Mouse (Mus musculus) limb, embryonic 14.5 days (tissue): ENCODE results near the gene Dio1. TPM values are rescaled to one million over a fixed set of nuclear protein-coding genes. Genes with fewer than 3 reads are reported as not detected.

Source experiments
- ATAC-seq: fragments of 200-750 bp; cut with Nextera tagmentation; 2 replicates; pipeline ENCODE4 v1.8.0; 2017; ENCODE audit warnings: low read depth, moderate number of reproducible peaks, moderate TSS enrichment; ENCODE audit not compliant: low FRiP score
- DNase-seq: peaks from one replicate; pipeline ENCODE4 v3.0.0-alpha.2; 2015; ENCODE audit warnings: low spot score
- H3K27ac ChIP-seq: fragments of 300-500 bp; sonication (generic); replicated peaks from 2 replicates; pipeline ENCODE4 v1.5.1; 2014; ENCODE audit warnings: low read depth, mild to moderate bottlenecking, low read length, moderate library complexity, mixed read lengths
- H3K27me3 ChIP-seq: fragments of 300-500 bp; sonication (generic); 2 replicates; pipeline ENCODE4 v1.6.1; 2014; ENCODE audit warnings: low read length, mixed read lengths; ENCODE audit not compliant: control insufficient read depth, insufficient read depth
- H3K36me3 ChIP-seq: fragments of 300-500 bp; sonication (generic); 2 replicates; pipeline ENCODE4 v1.6.1; 2014; ENCODE audit warnings: mild to moderate bottlenecking, low read length, moderate library complexity, mixed read lengths; ENCODE audit not compliant: control insufficient read depth, insufficient read depth
- H3K4me1 ChIP-seq: fragments of 300-500 bp; sonication (generic); 2 replicates; pipeline ENCODE4 v1.6.1; 2014; ENCODE audit warnings: antibody characterized with exemption, low read length, mixed read lengths; ENCODE audit not compliant: control insufficient read depth, insufficient read depth
- H3K4me2 ChIP-seq: fragments of 300-500 bp; sonication (generic); replicated peaks from 2 replicates; pipeline ENCODE4 v1.6.1; 2014; ENCODE audit warnings: low read depth, mild to moderate bottlenecking, low read length, moderate library complexity; ENCODE audit not compliant: severe bottlenecking
- H3K4me3 ChIP-seq: fragments of 300-500 bp; sonication (generic); replicated peaks from 2 replicates; pipeline ENCODE4 v1.5.1; 2014; ENCODE audit warnings: low read length
- H3K9ac ChIP-seq: fragments of 300-500 bp; sonication (generic); 2 replicates; pipeline ENCODE4 v1.6.1; 2014; ENCODE audit warnings: mild to moderate bottlenecking, low read depth, low read length, moderate library complexity; ENCODE audit not compliant: severe bottlenecking
- H3K9me3 ChIP-seq: fragments of 300-500 bp; sonication (generic); 2 replicates; pipeline ENCODE4 v1.6.1; 2016; ENCODE audit warnings: low read length; ENCODE audit not compliant: control insufficient read depth
- POLR2A ChIP-seq: fragments of 200-500 bp; IDR thresholded peaks from 2 replicates; pipeline ENCODE4 v1.8.0; 2012; ENCODE audit warnings: inconsistent platforms, mild to moderate bottlenecking, moderate library complexity, borderline replicate concordance; ENCODE audit not compliant: insufficient read depth, insufficient read length; ENCODE audit errors: extremely low read depth
- WGBS: fragments of 180-500 bp; shearing (Covaris S2); extraction: QIAGEN DNeasy Blood & Tissue Kit; methylation state at CpG from one replicate; pipeline ENCODE4 v1.1.7; 2014; 5-methylcytosine and 5-hydroxymethylcytosine counted together
- polyA plus RNA-seq, 2 experiments: library from polyadenylated mRNA; depleted of rRNA in 1 of 2; stranded (reverse) in 1 of 2; unstranded in 1 of 2; fragments of >200 nt; fragmentation: Nextera tagmentation in 1 of 2; extraction: Ambion mirVana in 1 of 2; gene quantifications; 2 replicates each; pipeline versions ENCODE4 v1.2.1 to v1.2.3; 2012 to 2014

Dio1 gene
- polyA plus RNA-seq, 2 experiments = 0.09 TPM; not detected in 1

GRCm38 (mm10) chr4:107318646-107319045 is 11.7 kb upstream of the Dio1 start:
- peaks cover 61% of the 10 kb centered on the region for H3K36me3 ChIP-seq
- DNase-seq (no peak), ATAC-seq (no peak)
- no peaks in the 10 kb centered on the region for H3K27me3 ChIP-seq
- no peak overlapping the region for H3K27ac ChIP-seq
- 74% methylated on average over 7 of the region's 8 CpGs for WGBS
- H3K4me3 ChIP-seq = no peak overlapping the region
- no peak overlapping the region for H3K9ac ChIP-seq
- no peak overlapping the region for H3K4me2 ChIP-seq
- TF ChIP-seq POLR2A = no peak
- no peaks in the 10 kb centered on the region for H3K9me3 ChIP-seq
- H3K4me1 ChIP-seq = peaks cover 6% of the 10 kb centered on the region

- H3K9ac ChIP-seq = peak overlapping the region; percentile 48
- peak overlapping the region; percentile 57 for H3K4me2 ChIP-seq
- H3K4me3 ChIP-seq = peak overlapping the region; percentile 65
- H3K36me3 ChIP-seq = peaks cover 28% of the 10 kb centered on the region
- DNase-seq (no peak), ATAC-seq (no peak; the same call in 1 of the 2 replicates)
- H3K27ac ChIP-seq = no peak overlapping the region
- TF ChIP-seq POLR2A = no peak
- H3K4me1 ChIP-seq = peaks cover 10% of the 10 kb centered on the region
- 14% methylated on average over 7 of the region's 7 CpGs for WGBS
- no peaks in the 10 kb centered on the region for H3K27me3 ChIP-seq
- no peaks in the 10 kb centered on the region for H3K9me3 ChIP-seq
These were observed 7.5 kb upstream of the Dio1 start for GRCm38 (mm10) chr4:107314479-107314805.

GRCm38 (mm10) chr4:107313690-107314478 is 6.9 kb upstream of the Dio1 start, which contains the start of gene Yipf1:
Gene Yipf1, plus strand, starts transcription at chr4:107314363.
- ATAC-seq (peak; percentile 95), DNase-seq (peak; percentile 93)
- peak within 1 kb of the TSS; percentile 48 for H3K9ac ChIP-seq
- H3K4me3 ChIP-seq = peak within 1 kb of the TSS; percentile 65
- peak within 1 kb of the TSS; percentile 57 for H3K4me2 ChIP-seq
- 0 out of 2 replicates have a peak, but pooled peaks have one; percentile 29 for TF ChIP-seq POLR2A
- peaks cover 23% of the 10 kb centered on the region for H3K36me3 ChIP-seq
- no peaks in the 10 kb centered on the region for H3K9me3 ChIP-seq
- 2% methylated on average over 29 of the region's 29 CpGs for WGBS
- no peak within 1 kb of the TSS; the same call in 1 of the 2 replicates for H3K27ac ChIP-seq
- peaks cover 10% of the 10 kb centered on the region for H3K4me1 ChIP-seq
- no peaks in the 10 kb centered on the region for H3K27me3 ChIP-seq

- Histone ChIP-seq H3K4me3 (no peak overlapping the region), H3K4me2 (no peak overlapping the region), H3K36me3 (no peaks in the 10 kb centered on the region), H3K9ac (no peak overlapping the region), H3K4me1 (0 out of 2 replicates have a peak, but pooled peaks cover 2% of the 10 kb centered on the region), H3K9me3 (no peaks in the 10 kb centered on the region), H3K27ac (no peak overlapping the region), H3K27me3 (no peaks in the 10 kb centered on the region)
- TF ChIP-seq POLR2A = no peak
- ATAC-seq (no peak), DNase-seq (no peak)
- WGBS = 66% methylated on average over 3 of the region's 3 CpGs
These were observed 3.4 kb downstream of the Dio1 start for GRCm38 (mm10) chr4:107303531-107303930.

- H3K27ac ChIP-seq = no peak overlapping the region
- TF ChIP-seq POLR2A = no peak
- no peak overlapping the region for H3K4me3 ChIP-seq
- no peak for DNase-seq
- no peak overlapping the region for H3K4me2 ChIP-seq
- no peaks in the 10 kb centered on the region for H3K36me3 ChIP-seq
- 65% methylated on average over 4 of the region's 4 CpGs for WGBS
- H3K27me3 ChIP-seq = no peaks in the 10 kb centered on the region
- H3K9me3 ChIP-seq = no peaks in the 10 kb centered on the region
- ATAC-seq = no peak
- H3K9ac ChIP-seq = no peak overlapping the region
- 0 out of 2 replicates have a peak, but pooled peaks cover 2% of the 10 kb centered on the region for H3K4me1 ChIP-seq
These were observed 4.1 kb downstream of the Dio1 start for GRCm38 (mm10) chr4:107302832-107303231.
